Mouse (Mus musculus) midbrain, embryonic 12.5 days (tissue): ENCODE results near the gene Hspa1l. TPM values are rescaled to one million over a fixed set of nuclear protein-coding genes. Genes with fewer than 3 reads are reported as not detected.
A peak's percentile ranks its signal among the peaks of the same experiment; 100 is the strongest.
"Not testable (repeated sequence)": the region's sequence is repeated elsewhere in the genome, so short reads cannot be mapped to it uniquely, and the experiment has no call there.

ENCODE experiments used
- ATAC-seq: fragments of 200-750 bp; cut with Nextera tagmentation; 2 replicates; pipeline ENCODE4 v1.8.0; 2017; ENCODE audit warnings: low read depth, moderate TSS enrichment, moderate library complexity; ENCODE audit not compliant: low FRiP score
- H3K27ac ChIP-seq: fragments of 300-500 bp; sonication (generic); replicated peaks from 2 replicates; pipeline ENCODE4 v1.5.1; 2016; ENCODE audit warnings: mild to moderate bottlenecking
- H3K27me3 ChIP-seq: fragments of 300-500 bp; sonication (generic); 2 replicates; pipeline ENCODE4 v1.6.1; 2016; ENCODE audit warnings: mild to moderate bottlenecking
- H3K36me3 ChIP-seq: fragments of 300-500 bp; sonication (generic); 2 replicates; pipeline ENCODE4 v1.6.1; 2016
- H3K4me1 ChIP-seq: fragments of 300-500 bp; sonication (generic); 2 replicates; pipeline ENCODE4 v1.6.1; 2016
- H3K4me2 ChIP-seq: fragments of 300-500 bp; sonication (generic); replicated peaks from 2 replicates; pipeline ENCODE4 v1.6.1; 2016; ENCODE audit warnings: mild to moderate bottlenecking, moderate library complexity
- H3K4me3 ChIP-seq: fragments of 300-500 bp; sonication (generic); 2 replicates; pipeline ENCODE4 v1.5.1; 2016; ENCODE audit warnings: mild to moderate bottlenecking
- H3K9ac ChIP-seq: fragments of 300-500 bp; sonication (generic); replicated peaks from 2 replicates; pipeline ENCODE4 v1.6.1; 2016; ENCODE audit warnings: mild to moderate bottlenecking, moderate library complexity
- H3K9me3 ChIP-seq: fragments of 300-500 bp; sonication (generic); 2 replicates; pipeline ENCODE4 v1.6.1; 2016; ENCODE audit warnings: mild to moderate bottlenecking
- whole genome bisulfite sequencing: fragments of 180-500 bp; shearing (Covaris S2); methylation state at CpG from one replicate; pipeline ENCODE4 v1.1.7; 2016; 5-methylcytosine and 5-hydroxymethylcytosine counted together
- polyA plus RNA-seq: library from polyadenylated mRNA; unstranded; fragments of >200 nt; fragmentation: Nextera tagmentation; extraction: Ambion mirVana; gene quantifications from 2 replicates; pipeline ENCODE4 v1.2.1, GENCODE M21; 2016

Hspa1l gene
- polyA plus RNA-seq: 1.1 and 1.7 TPM in 2 replicates

DNA sequence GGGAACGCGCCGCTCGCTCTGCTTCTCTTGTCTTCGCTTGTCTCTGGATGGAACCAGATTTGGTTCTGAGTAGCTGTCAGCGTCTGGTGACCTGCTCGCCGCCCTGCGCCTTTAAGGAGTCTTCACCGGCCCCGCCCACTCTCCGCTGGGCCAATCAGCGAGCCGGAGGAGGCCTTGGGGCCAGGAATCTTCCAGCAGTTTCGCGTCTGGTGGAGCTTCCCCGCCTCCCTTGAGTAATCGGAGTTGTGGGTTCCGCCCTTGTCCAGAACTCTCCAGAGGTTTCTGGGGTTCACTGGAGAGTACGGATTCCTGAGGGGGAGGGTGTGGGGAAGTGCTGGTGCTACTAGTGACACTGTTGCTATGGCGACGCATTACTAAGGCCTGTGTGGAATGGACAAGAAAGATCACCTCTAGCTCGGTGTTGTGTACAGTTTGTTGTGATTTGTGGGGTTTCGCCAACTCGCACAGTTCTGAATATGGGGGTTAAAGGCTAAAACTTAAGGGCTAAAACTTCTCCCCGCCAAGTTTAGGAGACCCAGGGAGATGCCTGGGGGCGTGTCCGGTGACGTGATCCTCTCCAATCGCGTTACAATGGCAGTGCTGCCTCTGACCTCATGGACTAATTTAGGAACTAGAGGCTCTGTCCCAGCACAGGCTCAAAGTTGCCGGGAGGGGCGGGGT is at the start of gene Hspa1l, which contains the start of gene Hspa1a:
Gene Hspa1l, plus strand, starts transcription at position 635 of the 681 bp plus-strand sequence.
Gene Hspa1a, minus strand, starts transcription at position 88 of the 681 bp plus-strand sequence.
- peak within 1 kb of the TSS; percentile 60 for H3K4me2 ChIP-seq
- H3K4me1 ChIP-seq, H3K36me3 ChIP-seq, H3K27ac ChIP-seq, H3K9me3 ChIP-seq: not testable (repeated sequence)
- ATAC-seq: peak; percentile 92
- H3K27me3 ChIP-seq: peaks cover 45% of the 10 kb centered on the region
- peak within 1 kb of the TSS; percentile 35 for H3K4me3 ChIP-seq
- H3K9ac ChIP-seq: peak within 1 kb of the TSS; percentile 41; the same call in 1 of the 2 replicates
- WGBS: under 1% methylated on average over 31 of the region's 33 CpGs

DNA sequence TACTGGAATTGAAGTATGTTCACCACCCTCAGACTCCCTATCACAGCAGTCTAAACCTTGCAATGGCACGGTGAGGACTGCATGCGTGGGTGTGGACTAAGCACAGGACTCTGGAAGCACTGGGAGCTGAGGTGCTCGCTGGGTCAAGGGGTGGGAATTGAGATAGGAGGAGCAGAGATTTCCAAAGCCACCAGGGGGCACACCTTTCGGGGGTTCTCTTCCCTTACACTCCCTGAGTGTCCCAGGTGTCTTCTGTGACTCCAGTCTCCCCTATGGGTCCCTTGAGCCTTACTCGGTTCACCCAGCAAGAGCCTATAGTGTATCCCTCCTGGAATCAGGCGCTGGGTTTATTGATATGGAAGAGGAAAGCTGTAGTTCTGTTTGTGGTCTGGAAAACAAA is 49.6 kb upstream of the Hspa1l start:
- H3K9me3 ChIP-seq: no peaks in the 10 kb centered on the region
- H3K9ac ChIP-seq: no peak overlapping the region
- 52% methylated on average over 6 of the region's 6 CpGs for WGBS
- H3K4me1 ChIP-seq: no peaks in the 10 kb centered on the region
- H3K27me3 ChIP-seq: no peaks in the 10 kb centered on the region
- no peak overlapping the region for H3K4me3 ChIP-seq
- no peak overlapping the region for H3K27ac ChIP-seq
- H3K36me3 ChIP-seq: no peaks in the 10 kb centered on the region
- no peak overlapping the region for H3K4me2 ChIP-seq
- ATAC-seq: no peak

DNA sequence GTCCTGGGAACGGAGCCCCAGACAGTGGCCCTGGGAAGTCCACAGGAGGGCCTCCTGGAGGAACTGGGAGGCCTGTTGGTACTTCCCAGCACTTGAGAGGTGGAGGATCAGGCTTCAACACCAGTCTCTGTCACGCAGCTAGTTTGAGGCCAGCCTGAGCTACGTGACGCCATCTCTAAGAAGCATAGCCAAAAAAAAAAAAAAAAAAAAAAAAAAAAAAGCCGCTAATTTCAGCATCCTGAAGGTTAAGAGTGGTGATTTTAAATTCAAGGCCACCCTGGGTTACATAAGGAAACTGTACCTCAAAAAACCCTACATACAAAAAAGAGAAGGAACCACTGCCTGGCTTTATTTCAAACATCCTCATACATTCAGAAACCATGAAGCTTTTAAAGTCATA is 48.2 kb upstream of the Hspa1l start:
- 72% methylated on average over 5 of the region's 5 CpGs for WGBS
- Histone ChIP-seq H3K4me1 (no peaks in the 10 kb centered on the region), H3K9me3 (no peaks in the 10 kb centered on the region), H3K4me3 (no peak overlapping the region), H3K9ac (no peak overlapping the region), H3K36me3 (no peaks in the 10 kb centered on the region), H3K27ac (no peak overlapping the region), H3K4me2 (no peak overlapping the region), H3K27me3 (no peaks in the 10 kb centered on the region)
- no peak for ATAC-seq

DNA sequence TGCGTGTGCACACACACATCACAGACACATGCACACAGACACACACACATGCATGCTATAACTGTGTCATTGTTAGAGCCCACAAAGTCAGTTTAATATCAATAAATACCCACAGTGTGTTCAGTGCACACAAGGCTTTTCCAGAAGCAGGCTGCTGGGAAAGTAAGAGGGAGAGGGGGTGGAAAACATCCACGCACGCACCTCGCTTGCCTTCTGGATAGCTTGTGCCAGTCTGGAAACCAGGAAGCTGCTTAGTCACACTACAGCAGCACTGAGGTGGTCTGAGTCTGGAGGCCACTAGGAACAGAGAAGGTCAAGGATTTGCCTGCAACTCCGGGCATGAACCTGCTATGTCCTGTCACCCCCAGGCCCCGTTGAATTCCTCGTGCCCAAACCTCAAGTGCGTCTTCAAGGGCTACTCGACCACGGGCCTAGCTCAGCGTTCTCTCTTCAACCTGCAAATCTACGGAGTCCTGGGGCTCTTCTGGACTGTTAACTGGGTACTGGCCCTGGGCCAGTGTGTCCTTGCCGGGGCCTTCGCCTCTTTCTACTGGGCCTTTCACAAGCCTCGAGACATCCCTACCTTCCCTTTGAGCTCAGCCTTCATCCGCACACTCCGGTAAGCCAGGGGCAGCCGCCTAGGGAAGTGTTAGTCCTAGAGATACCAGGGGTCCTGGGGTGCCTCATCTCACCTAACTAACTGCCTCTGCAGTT is 45.0 kb upstream of the Hspa1l start:
- Histone ChIP-seq H3K27ac (no peak overlapping the region), H3K27me3 (peaks cover 2% of the 10 kb centered on the region; the same call in 1 of the 2 replicates), H3K9me3 (no peaks in the 10 kb centered on the region), H3K4me2 (no peak overlapping the region), H3K36me3 (no peaks in the 10 kb centered on the region), H3K4me3 (no peak overlapping the region), H3K9ac (no peak overlapping the region), H3K4me1 (peaks cover 9% of the 10 kb centered on the region)
- no peak for ATAC-seq
- 87% methylated on average over 18 of the region's 18 CpGs for WGBS

DNA sequence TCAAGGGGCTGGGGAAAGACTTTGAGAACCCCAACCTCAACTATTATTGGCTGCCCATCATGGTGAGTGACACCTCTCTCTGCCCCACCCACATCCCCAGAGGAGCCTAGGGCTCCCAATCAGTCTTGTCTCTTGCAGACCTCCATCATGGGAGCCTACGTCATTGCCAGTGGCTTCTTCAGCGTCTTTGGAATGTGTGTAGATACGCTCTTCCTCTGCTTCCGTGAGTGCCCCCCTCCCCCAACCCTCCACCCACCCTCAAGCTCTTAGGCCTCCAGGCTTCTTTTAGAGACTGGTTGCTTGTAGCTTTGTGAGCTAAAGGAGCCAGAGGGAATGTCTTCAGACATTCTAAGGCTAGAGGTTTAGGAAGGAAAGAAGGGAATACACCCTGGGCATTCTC is 43.7 kb upstream of the Hspa1l start:
- Histone ChIP-seq H3K4me3 (no peak overlapping the region), H3K9me3 (no peaks in the 10 kb centered on the region), H3K36me3 (no peaks in the 10 kb centered on the region), H3K27me3 (peaks cover 3% of the 10 kb centered on the region; the same call in 1 of the 2 replicates), H3K27ac (no peak overlapping the region), H3K4me2 (no peak overlapping the region), H3K4me1 (peaks cover 9% of the 10 kb centered on the region), H3K9ac (no peak overlapping the region)
- WGBS: 94% methylated on average over 4 of the region's 4 CpGs
- ATAC-seq: no peak

DNA sequence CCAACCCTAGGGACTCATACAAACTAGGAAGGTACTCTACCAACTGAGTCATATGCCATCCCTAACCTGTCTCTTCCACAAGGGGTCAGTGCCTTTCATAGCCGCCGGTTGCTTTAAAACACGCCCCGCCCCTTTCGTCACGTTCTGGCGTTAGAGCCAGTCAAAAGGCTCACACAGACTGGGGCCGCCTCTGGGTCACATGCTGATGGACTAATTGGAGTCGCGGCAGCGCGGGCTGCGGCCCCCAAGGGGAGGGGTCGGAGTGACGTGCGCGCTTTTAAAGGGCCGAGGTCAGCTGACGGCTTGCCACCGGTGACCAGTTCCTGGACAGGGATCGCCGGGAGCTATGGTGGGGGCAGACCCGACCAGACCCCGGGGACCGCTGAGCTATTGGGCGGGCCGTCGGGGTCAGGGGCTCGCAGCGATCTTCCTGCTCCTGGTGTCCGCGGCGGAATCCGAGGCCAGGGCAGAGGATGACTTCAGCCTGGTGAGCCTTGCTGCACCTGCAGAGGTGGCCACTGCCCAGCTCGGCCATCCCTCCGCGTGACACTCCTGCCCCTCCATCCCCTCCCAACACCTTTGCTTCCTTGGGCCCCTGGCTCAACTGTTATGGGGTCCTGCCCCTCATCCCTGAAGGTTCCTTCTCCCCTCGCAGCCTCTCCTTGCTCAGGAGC is 41.3 kb upstream of the Hspa1l start, which contains the start of gene Neu1:
Gene Neu1, plus strand, starts transcription at position 193 of the 674 bp plus-strand sequence.
- peaks cover 3% of the 10 kb centered on the region; the same call in 1 of the 2 replicates for H3K27me3 ChIP-seq
- H3K4me2 ChIP-seq: peak within 1 kb of the TSS; percentile 98
- H3K27ac ChIP-seq: 0 out of 2 replicates have a peak within 1 kb of the TSS, but pooled peaks have one; percentile 15
- WGBS: under 1% methylated on average over 37 of the region's 38 CpGs
- H3K4me3 ChIP-seq: peak within 1 kb of the TSS; percentile 72
- peak; percentile 98 for ATAC-seq
- H3K9ac ChIP-seq: peak within 1 kb of the TSS; percentile 83
- H3K36me3 ChIP-seq: peaks cover 8% of the 10 kb centered on the region; the same call in 1 of the 2 replicates
- no peaks in the 10 kb centered on the region for H3K9me3 ChIP-seq
- H3K4me1 ChIP-seq: peaks cover 9% of the 10 kb centered on the region

DNA sequence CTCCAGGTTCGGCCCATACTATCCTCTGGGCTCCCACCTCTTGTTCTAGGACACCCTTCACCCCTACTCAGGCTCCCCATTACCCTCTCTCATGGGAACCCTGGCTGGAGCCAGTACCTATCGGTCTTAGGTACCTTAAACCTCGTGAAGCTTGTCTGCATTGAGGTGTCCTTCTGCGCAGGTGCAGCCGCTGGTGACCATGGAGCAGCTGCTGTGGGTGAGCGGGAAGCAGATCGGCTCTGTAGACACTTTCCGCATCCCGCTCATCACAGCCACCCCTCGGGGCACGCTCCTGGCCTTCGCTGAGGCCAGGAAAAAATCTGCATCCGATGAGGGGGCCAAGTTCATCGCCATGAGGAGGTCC is 40.8 kb upstream of the Hspa1l start:
- H3K4me2 ChIP-seq: peak overlapping the region; percentile 98
- H3K4me1 ChIP-seq: peaks cover 9% of the 10 kb centered on the region
- H3K36me3 ChIP-seq: peaks cover 8% of the 10 kb centered on the region; the same call in 1 of the 2 replicates
- H3K9me3 ChIP-seq: no peaks in the 10 kb centered on the region
- H3K4me3 ChIP-seq: peak overlapping the region; percentile 72
- 0 out of 2 replicates have a peak overlapping the region, but pooled peaks have one; percentile 15 for H3K27ac ChIP-seq
- no peak for ATAC-seq
- peaks cover 3% of the 10 kb centered on the region; the same call in 1 of the 2 replicates for H3K27me3 ChIP-seq
- WGBS: 18% methylated on average over 14 of the region's 14 CpGs
- H3K9ac ChIP-seq: peak overlapping the region; percentile 83

DNA sequence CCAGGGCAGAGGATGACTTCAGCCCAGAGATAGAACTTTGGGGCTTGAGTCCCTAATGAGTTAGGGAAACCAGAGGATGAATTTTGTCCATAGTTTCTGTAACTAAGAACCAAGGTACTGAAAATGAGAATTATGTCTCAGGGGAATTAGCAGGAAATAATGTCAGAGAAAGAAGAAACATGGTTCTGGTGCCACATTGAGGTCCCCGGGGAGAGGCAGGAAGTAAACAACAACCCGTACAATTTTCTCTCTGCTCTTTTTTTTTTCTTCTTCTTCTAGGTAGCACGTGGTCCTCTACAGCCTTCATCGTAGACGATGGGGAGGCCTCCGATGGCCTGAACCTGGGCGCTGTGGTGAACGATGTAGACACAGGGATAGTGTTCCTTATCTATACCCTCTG is 40.2 kb upstream of the Hspa1l start:
- ATAC-seq: no peak
- peak overlapping the region; percentile 72 for H3K4me3 ChIP-seq
- H3K4me2 ChIP-seq: peak overlapping the region; percentile 98
- H3K27me3 ChIP-seq: peaks cover 3% of the 10 kb centered on the region; the same call in 1 of the 2 replicates
- H3K4me1 ChIP-seq: peaks cover 9% of the 10 kb centered on the region
- peak overlapping the region; percentile 83 for H3K9ac ChIP-seq
- H3K36me3 ChIP-seq: peaks cover 8% of the 10 kb centered on the region; the same call in 1 of the 2 replicates
- 94% methylated on average over 8 of the region's 8 CpGs for WGBS
- no peaks in the 10 kb centered on the region for H3K9me3 ChIP-seq
- no peak overlapping the region for H3K27ac ChIP-seq

DNA sequence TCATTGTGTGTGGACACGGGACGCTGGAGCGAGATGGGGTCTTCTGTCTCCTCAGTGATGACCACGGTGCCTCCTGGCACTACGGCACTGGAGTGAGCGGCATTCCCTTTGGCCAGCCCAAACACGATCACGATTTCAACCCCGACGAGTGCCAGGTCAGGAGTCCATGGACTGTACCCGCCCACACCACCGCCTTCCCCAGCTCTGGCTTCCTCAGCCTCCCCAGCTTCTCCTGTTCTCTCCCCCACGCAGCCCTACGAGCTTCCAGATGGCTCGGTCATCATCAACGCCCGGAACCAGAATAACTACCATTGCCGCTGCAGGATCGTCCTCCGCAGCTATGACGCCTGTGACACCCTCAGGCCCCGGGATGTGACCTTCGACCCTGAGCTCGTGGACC is 38.5 kb upstream of the Hspa1l start:
- no peak overlapping the region for H3K27ac ChIP-seq
- no peak overlapping the region for H3K4me2 ChIP-seq

DNA sequence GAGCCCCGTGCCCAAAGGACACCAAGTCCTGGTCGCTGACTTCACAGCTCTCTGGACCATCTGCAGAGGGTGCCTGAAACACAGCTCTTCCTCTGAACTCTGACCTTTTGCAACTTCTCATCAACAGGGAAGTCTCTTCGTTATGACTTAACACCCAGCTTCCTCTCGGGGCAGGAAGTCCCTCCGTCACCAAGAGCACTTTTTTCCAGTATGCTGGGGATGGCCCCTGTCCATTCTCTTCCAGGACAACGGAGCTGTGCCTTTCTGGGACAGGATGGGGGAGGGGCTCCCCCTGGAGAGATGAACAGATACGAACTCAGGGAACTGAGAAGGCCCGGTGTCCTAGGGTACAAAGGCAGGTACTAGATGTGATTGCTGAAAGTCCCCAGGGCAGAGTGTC is 37.7 kb upstream of the Hspa1l start:
- peaks cover 3% of the 10 kb centered on the region; the same call in 1 of the 2 replicates for H3K27me3 ChIP-seq
- peaks cover 8% of the 10 kb centered on the region; the same call in 1 of the 2 replicates for H3K36me3 ChIP-seq
- no peaks in the 10 kb centered on the region for H3K9me3 ChIP-seq
- peaks cover 9% of the 10 kb centered on the region for H3K4me1 ChIP-seq
- no peak overlapping the region for H3K9ac ChIP-seq
- 57% methylated on average over 8 of the region's 8 CpGs for WGBS
- no peak overlapping the region for H3K27ac ChIP-seq
- no peak overlapping the region for H3K4me2 ChIP-seq
- H3K4me3 ChIP-seq: no peak overlapping the region
- ATAC-seq: no peak

More for the DNA sequence above, 38.5 kb upstream of the Hspa1l start:
- Histone ChIP-seq H3K36me3 (peaks cover 8% of the 10 kb centered on the region; the same call in 1 of the 2 replicates), H3K9me3 (no peaks in the 10 kb centered on the region), H3K4me3 (no peak overlapping the region), H3K4me1 (peaks cover 9% of the 10 kb centered on the region), H3K9ac (no peak overlapping the region), H3K27me3 (peaks cover 3% of the 10 kb centered on the region; the same call in 1 of the 2 replicates)
- ATAC-seq: no peak
- 68% methylated on average over 24 of the region's 24 CpGs for WGBS

DNA sequence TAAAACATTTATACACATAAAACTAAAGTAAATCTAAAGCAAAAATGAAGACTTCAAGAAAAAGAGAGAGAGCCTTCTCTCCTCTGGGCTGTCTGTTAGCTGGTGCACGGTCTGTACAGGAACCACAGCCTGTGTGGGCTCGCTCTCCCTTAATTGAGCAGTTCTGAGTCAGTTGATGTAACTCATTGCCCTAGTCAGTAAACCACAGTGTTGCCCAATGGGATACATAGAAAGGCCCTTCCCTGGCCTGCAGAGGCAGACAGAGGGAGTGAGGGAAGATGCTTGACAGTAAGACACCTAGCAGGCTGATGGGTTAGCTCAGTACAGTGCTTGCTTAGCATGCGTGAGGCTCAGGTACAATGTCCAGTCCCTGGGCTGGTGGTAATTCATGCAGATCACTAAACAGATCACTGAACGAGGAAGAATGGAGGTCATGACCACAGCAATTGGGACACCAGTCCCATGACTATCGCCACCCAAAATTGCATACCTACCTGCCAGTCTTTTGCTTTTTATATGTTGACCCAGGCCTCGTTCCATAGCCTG is 34.5 kb upstream of the Hspa1l start:
- no peak overlapping the region for H3K9ac ChIP-seq
- H3K27me3 ChIP-seq: no peaks in the 10 kb centered on the region
- no peak overlapping the region for H3K27ac ChIP-seq
- no peak for ATAC-seq
- no peaks in the 10 kb centered on the region for H3K9me3 ChIP-seq
- WGBS: 87% methylated on average over 6 of the region's 6 CpGs
- no peak overlapping the region for H3K4me2 ChIP-seq
- H3K4me1 ChIP-seq: peaks cover 5% of the 10 kb centered on the region
- peaks cover 8% of the 10 kb centered on the region; the same call in 1 of the 2 replicates for H3K36me3 ChIP-seq
- H3K4me3 ChIP-seq: no peak overlapping the region
